Mouse (Mus musculus): ENCODE results near the gene Snrnp70. TPM values are rescaled to one million over a fixed set of nuclear protein-coding genes. Genes with fewer than 3 reads are reported as not detected.
"Not testable (repeated sequence)": the region's sequence is repeated elsewhere in the genome, so short reads cannot be mapped to it uniquely, and the experiment has no call there.

Snrnp70 gene
- polyA plus RNA-seq, 1 experiment from 2014 or later, result 241 TPM

DNA sequence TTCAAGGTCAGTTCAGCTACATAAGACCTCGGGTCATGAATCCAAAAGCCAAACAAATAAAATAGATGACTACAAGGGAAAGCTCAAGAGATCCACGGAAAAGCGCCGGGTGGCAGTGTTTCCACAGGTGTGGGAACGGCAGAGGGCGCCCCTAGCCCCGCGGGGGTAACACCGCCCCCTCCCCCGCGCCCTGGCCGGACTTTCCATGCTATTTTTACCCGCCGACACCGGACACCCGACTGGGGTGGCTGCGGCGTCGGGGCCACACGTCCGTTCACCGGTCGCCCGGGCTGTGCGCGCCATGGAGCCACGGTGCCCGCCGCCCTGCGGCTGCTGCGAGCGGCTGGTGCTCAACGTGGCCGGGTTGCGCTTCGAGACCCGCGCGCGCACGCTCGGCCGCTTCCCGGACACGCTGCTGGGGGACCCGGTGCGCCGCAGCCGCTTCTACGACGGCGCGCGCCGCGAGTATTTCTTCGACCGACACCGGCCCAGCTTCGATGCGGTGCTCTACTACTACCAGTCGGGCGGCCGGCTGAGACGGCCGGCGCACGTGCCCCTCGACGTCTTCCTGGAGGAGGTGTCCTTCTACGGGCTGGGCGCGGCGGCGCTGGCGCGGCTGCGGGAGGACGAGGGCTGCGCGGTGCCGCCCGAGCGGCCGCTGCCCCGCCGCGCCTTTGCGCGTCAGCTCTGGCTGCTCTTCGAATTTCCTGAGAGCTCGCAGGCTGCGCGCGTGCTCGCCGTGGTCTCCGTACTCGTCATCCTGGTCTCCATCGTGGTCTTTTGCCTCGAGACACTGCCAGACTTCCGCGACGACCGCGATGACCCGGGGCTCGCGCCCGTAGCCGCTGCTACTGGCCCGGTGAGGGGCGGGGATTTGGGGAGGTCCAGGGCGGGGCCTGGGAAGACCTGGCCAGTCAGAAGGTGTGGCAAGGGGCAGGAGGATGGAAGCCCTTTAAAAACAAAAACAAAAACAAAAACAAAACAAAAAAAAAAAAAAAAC lies 10.9 kb upstream of the Snrnp70 start:
- Histone ChIP-seq H3K9me3 (no peaks in the 10 kb centered on the region), H3K27me3 (ENCODE audit: insufficient read depth, poor library complexity, severe bottlenecking) (peaks cover 66% of the 10 kb centered on the region), H3K27ac (peak overlapping the region; percentile 81), H3K36me3 (no peaks in the 10 kb centered on the region), H3K4me3 (peak overlapping the region; percentile 63), H3K4me1 (peaks cover 17% of the 10 kb centered on the region)
- WGBS, result 1% methylated on average over 113 of the region's 114 CpGs
- DNase-seq (ENCODE audit: low spot score), result no peak

GRCm38 (mm10) chr7:45405091-45406075 lies 9.8 kb upstream of the Snrnp70 start, which contains the start of gene Kcna7:
Gene Kcna7 (plus strand): TSS chr7:45405653.
- WGBS, result 14% methylated on average over 28 of the region's 28 CpGs
- Histone ChIP-seq H3K27me3 (ENCODE audit: insufficient read depth, poor library complexity, severe bottlenecking) (peaks cover 55% of the 10 kb centered on the region), H3K27ac (peak within 1 kb of the TSS; percentile 81)

DNA sequence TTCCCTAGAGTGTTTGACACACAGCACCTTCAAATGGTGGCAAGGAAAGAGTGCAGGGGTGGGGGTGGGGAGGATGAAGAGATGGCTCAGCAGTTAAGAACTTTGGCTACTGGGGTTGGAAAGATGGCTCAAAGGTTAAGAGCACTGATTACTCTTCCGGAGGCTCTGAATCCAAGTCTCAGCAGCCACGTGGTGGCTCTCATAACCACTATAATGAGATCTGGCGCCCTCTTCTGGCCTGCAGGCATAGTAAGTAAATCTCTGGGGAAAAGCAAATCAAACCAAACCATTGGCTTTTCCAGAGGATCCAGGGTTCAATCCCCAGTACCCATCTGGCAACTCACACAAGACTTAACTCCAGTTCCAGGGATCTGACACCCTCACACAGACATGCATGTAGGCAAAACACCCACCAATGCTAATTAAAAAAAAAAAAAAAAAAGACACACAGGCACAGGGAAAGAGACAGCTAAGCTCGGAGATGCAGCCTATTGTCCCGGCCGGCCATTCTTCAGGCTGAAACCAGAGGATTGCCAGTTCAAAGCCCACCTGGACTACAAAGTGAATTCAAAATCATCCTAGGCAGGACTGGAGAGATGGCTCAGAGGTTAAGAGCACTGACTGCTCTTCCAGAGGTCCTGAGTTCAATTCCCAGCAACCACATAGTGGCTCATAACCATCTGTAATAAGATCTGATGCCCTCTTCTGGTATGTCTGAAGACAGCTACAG lies 8.2 kb upstream of the Snrnp70 start:
- no peak overlapping the region for H3K4me3 ChIP-seq
- no peaks in the 10 kb centered on the region for H3K9me3 ChIP-seq
- DNase-seq (ENCODE audit: low spot score), result no peak
- peaks cover 17% of the 10 kb centered on the region for H3K4me1 ChIP-seq
- H3K36me3 ChIP-seq, result no peaks in the 10 kb centered on the region
- 45% methylated on average over 6 of the region's 6 CpGs for WGBS
- H3K27ac ChIP-seq, result no peak overlapping the region
- peaks cover 38% of the 10 kb centered on the region for H3K27me3 ChIP-seq (ENCODE audit: insufficient read depth, poor library complexity, severe bottlenecking)

More at GRCm38 (mm10) chr7:45405091-45406075, 9.8 kb upstream of the Snrnp70 start, which contains the start of gene Kcna7:
- Histone ChIP-seq H3K4me3 (peak within 1 kb of the TSS; percentile 63), H3K4me1 (peaks cover 17% of the 10 kb centered on the region), H3K9me3 (no peaks in the 10 kb centered on the region), H3K36me3 (no peaks in the 10 kb centered on the region)
- DNase-seq (ENCODE audit: low spot score), result no peak

DNA sequence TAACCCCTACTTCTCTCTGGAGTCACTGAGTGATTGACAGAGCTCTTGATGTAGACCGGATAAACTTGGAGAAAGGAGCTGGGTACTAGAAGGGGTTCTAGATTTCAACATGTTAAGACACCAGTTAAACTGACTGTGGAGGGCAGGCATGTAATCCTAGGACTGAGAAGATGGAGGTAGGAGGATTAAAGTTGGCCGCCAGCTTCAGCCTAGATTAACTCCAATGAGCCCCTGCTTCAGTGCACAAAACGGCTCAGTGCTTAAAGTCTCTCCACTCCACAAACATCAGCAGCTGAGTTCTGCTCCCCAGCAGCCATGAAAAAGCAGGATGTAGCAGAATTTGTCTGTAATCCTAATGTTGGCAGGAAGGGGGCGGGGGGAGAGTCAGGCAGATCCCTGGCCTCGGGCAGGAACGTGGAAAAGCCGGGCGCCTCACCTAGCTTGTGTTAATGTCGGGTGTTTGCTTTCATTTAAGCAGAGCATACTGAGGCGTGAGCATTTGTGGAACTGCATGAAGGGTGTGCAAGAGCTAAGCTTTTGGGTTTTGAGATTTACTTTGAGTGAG lies 6.1 kb upstream of the Snrnp70 start:
- H3K9me3 ChIP-seq, result no peaks in the 10 kb centered on the region
- H3K27ac ChIP-seq, result no peak overlapping the region
- H3K36me3 ChIP-seq, result no peaks in the 10 kb centered on the region
- H3K4me1 ChIP-seq, result peaks cover 14% of the 10 kb centered on the region
- no peak for DNase-seq (ENCODE audit: low spot score)
- no peak overlapping the region for H3K4me3 ChIP-seq
- 77% methylated on average over 10 of the region's 10 CpGs for WGBS
- peaks cover 17% of the 10 kb centered on the region for H3K27me3 ChIP-seq (ENCODE audit: insufficient read depth, poor library complexity, severe bottlenecking)

DNA sequence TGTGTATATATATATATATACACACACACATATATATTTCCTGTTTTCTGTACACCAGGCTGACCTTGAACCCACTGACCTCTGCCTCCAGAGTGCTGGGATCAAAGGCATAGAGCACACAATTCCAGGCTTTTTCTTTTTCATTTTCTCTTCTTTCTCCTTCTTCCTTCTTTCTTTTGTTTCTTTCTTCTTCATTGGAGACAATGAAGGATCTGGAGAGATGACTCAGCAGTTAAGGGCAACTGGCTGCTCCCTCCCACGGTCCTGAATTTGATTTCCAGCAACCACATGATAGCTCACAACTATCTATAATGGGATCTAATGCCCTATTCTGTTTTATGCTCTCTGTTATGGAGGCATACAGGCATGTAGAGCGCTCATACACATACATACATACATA lies 1.2 kb upstream of the Snrnp70 start:
- Histone ChIP-seq H3K4me1 (peaks cover 17% of the 10 kb centered on the region), H3K27me3 (ENCODE audit: insufficient read depth, poor library complexity, severe bottlenecking) (no peaks in the 10 kb centered on the region)
- 79% methylated on average over 2 of the region's 2 CpGs for WGBS

DNA sequence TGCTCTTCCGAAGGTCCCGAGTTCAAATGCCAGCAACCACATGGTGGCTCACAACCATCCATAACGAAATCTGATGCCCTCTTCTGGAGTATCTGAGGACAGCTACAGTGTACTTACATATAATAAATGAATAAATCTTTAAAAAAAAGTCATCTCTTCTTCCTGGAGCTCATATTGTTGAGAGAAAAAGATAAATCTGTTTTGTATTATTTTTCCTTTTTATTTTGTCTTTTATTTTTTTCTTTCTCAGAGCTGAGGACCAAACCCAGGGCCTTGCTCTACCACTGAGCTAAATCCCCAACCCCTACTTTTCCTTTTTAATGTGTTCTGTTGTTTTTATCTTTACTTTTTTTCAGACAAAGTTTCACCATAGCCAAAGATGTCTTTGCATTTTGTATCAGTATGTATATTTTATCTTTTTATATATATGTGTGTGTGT lies 814 bp upstream of the Snrnp70 start:
- not testable (repeated sequence) for H3K9me3 ChIP-seq; DNase-seq (ENCODE audit: low spot score); H3K27me3 ChIP-seq (ENCODE audit: insufficient read depth, poor library complexity, severe bottlenecking)
- H3K4me1 ChIP-seq, result peaks cover 17% of the 10 kb centered on the region
- H3K4me3 ChIP-seq, result peak overlapping the region; percentile 89
- 8% methylated on average over 3 of the region's 3 CpGs for WGBS
- peaks cover 32% of the 10 kb centered on the region for H3K36me3 ChIP-seq
- H3K27ac ChIP-seq, result peak overlapping the region; percentile 99; the same call in 1 of the 2 replicates

More for the DNA sequence above, 1.2 kb upstream of the Snrnp70 start:
- Histone ChIP-seq H3K9me3 (no peaks in the 10 kb centered on the region), H3K36me3 (peaks cover 27% of the 10 kb centered on the region), H3K4me3 (no peak overlapping the region), H3K27ac (no peak overlapping the region)
- DNase-seq (ENCODE audit: low spot score), result no peak

DNA sequence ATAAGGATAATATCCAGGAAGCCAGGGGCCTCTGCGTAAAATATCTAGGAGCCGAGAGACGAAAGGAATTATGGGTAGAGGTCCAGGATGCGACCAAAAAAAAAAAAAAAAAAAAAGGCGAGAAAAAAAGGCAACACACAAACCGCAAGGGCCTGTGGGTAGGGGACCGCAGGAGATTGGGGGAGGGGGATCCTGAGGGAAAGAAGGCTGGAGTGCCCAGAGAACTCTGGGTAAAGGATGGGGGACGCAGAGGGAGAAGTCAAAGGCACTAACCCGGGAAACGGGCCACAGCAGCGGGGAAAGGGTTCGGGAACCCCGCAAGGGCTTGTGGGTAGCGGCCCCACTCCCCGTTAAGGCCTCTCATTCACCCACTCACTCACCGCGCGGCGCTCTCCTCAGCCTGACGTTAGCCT lies 407 bp downstream of the Snrnp70 start:
- Histone ChIP-seq H3K27ac (peak overlapping the region; percentile 99), H3K27me3 (ENCODE audit: insufficient read depth, poor library complexity, severe bottlenecking) (no peaks in the 10 kb centered on the region), H3K9me3 (no peaks in the 10 kb centered on the region), H3K36me3 (peaks cover 42% of the 10 kb centered on the region), H3K4me3 (peak overlapping the region; percentile 89), H3K4me1 (peaks cover 17% of the 10 kb centered on the region)
- under 1% methylated on average over 19 of the region's 20 CpGs for WGBS
- DNase-seq (ENCODE audit: low spot score), result no peak

DNA sequence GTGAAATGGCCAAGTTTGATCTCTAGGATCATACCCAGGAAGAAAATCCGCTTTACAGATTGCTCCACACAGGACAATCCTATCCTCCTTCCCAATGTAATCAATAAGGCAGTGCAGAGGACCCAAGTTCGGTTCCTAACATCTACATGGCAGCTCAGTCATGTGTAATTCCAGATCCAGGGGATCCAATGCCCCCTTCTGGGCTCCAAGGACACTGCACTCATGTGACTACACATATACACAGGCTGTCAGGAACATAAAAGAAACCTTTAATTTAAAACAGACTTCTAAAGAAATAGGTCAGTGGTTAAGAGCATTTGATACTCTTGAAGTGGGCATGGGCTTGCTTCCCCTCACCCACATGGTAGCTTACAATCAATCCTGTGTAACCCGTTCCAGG lies 9.5 kb downstream of the Snrnp70 start:
- Histone ChIP-seq H3K27me3 (ENCODE audit: insufficient read depth, poor library complexity, severe bottlenecking) (no peaks in the 10 kb centered on the region), H3K4me1 (no peaks in the 10 kb centered on the region), H3K4me3 (no peak overlapping the region), H3K9me3 (no peaks in the 10 kb centered on the region), H3K27ac (no peak overlapping the region), H3K36me3 (peaks cover 99% of the 10 kb centered on the region)
- DNase-seq (ENCODE audit: low spot score), result no peak
- 97% methylated on average over 3 of the region's 3 CpGs for WGBS

GRCm38 (mm10) chr7:45376057-45376456 lies 19.5 kb downstream of the Snrnp70 start:
- H3K4me1 ChIP-seq, result peaks cover 6% of the 10 kb centered on the region
- H3K9me3 ChIP-seq, result no peaks in the 10 kb centered on the region
- no peaks in the 10 kb centered on the region for H3K27me3 ChIP-seq (ENCODE audit: insufficient read depth, poor library complexity, severe bottlenecking)
- WGBS, result 97% methylated on average over 1 of the region's 1 CpGs
- peaks cover 88% of the 10 kb centered on the region for H3K36me3 ChIP-seq
- H3K4me3 ChIP-seq, result no peak overlapping the region
- H3K27ac ChIP-seq, result no peak overlapping the region
- no peak for DNase-seq (ENCODE audit: low spot score)

DNA sequence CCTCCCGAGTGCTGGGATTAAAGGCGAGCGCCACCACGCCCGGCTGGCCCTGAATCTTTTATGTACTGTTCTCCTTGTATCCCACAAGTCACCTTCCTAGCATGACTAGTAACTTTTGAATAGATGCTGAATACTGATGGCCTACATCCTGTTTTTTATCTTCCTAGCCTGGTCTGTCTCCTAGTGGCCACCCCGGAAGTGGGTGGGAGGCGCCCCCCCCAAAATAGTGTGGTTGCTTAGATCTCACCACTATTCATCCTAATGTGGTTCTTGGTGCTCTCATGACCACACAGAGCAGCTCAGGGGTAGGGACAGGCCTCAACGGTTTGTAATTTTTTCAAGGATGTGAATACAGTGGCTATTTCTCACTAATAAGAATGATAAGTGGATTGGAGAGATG lies 20.9 kb downstream of the Snrnp70 start:
- Histone ChIP-seq H3K27ac (no peak overlapping the region), H3K4me3 (no peak overlapping the region), H3K36me3 (peaks cover 74% of the 10 kb centered on the region), H3K27me3 (ENCODE audit: insufficient read depth, poor library complexity, severe bottlenecking) (peaks cover 8% of the 10 kb centered on the region; the same call in 1 of the 2 replicates), H3K4me1 (peaks cover 21% of the 10 kb centered on the region), H3K9me3 (no peaks in the 10 kb centered on the region)
- no peak for DNase-seq (ENCODE audit: low spot score)
- WGBS, result 89% methylated on average over 8 of the region's 8 CpGs

DNA sequence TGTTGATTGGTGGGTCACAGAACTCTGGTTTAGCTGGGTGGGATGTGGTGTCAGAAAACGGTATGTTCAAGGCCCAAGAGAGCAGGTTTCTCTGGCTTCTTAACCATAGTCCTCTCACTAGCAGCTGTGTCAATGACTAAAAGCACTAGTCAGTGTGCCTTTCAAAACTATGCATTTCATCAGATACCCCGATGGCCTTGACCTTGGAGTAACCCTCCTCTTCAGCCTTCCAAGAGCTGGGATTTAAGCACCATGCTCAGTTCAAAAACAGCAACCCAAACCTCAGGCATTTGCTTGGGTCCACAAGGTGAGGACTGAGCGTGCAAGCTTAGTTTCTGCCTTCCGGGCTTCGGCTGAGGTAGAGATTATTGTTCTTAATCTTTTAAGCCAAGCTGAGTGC lies 23.2 kb downstream of the Snrnp70 start:
- no peak for DNase-seq (ENCODE audit: low spot score)
- no peak overlapping the region for H3K4me3 ChIP-seq
- H3K9me3 ChIP-seq, result no peaks in the 10 kb centered on the region
- H3K4me1 ChIP-seq, result peaks cover 31% of the 10 kb centered on the region
- H3K36me3 ChIP-seq, result peaks cover 53% of the 10 kb centered on the region
- 79% methylated on average over 5 of the region's 5 CpGs for WGBS
- H3K27me3 ChIP-seq (ENCODE audit: insufficient read depth, poor library complexity, severe bottlenecking), result peaks cover 26% of the 10 kb centered on the region
- no peak overlapping the region for H3K27ac ChIP-seq

All from heart, embryonic 10.5 days (tissue).